Mouse (Mus musculus): ENCODE results near the gene Pigq. TPM values are rescaled to one million over a fixed set of nuclear protein-coding genes. Genes with fewer than 3 reads are reported as not detected.

Pigq gene
- total RNA-seq, 2 experiments from 2014 or later = 1,336 to 1,728 TPM

- ATAC-seq (replicated peaks; ENCODE audit: low FRiP score, poor library complexity, severe bottlenecking) = peak; percentile 80
Measured at GRCm38 (mm10) chr17:25942597-25943151, 2.1 kb downstream of the Pigq start.

GRCm38 (mm10) chr17:25941511-25942241, 3.1 kb downstream of the Pigq start:
- ATAC-seq (replicated peaks; ENCODE audit: low FRiP score, poor library complexity, severe bottlenecking) = no peak

GRCm38 (mm10) chr17:25934526-25934925, 10.2 kb downstream of the Pigq start:
- no peak for ATAC-seq (replicated peaks; ENCODE audit: low FRiP score, poor library complexity, severe bottlenecking)

DNA sequence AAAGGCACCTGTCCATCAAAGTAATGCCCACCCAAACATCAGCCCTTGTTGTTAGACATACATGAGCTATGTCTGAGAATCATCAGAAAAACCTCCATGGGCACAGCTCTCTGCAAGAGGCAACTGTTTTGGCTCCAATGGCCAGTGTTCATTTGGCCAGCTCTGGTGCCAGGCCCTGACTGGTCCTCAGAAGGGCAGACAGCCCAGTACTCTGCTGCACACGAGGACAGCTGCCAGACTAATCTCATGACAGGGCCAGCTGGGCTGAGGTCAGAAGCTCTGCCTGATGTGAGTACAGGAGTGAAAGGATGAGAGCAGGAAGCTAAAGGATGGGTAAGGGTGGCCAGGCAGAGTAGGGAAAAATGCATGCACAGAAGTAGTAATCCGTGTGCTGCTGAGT, 19.4 kb downstream of the Pigq start:
- ATAC-seq (replicated peaks; ENCODE audit: low FRiP score, poor library complexity, severe bottlenecking) = 0 out of 2 replicates have a peak, but pooled peaks have one; percentile 3

DNA sequence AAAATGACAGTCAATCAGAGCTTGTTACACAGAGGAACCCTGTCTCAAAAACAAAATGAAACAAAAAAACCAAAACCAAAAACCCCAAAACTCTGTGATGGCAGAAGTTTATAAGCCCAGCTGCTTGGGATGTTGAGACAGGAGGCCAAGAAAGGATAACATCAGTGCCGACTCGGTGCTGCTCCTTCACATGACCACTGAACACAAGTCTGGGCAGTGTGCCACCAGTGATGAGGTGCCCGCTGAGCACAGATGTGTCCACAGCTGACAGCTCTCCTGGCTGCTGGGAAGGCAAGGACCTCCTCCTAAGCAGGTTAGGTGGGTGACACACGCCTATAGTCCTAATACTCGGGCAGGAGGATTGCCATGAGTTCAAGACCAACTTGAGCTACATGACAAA, 22.6 kb downstream of the Pigq start:
- ATAC-seq (replicated peaks; ENCODE audit: low FRiP score, poor library complexity, severe bottlenecking) = no peak

- ATAC-seq (replicated peaks; ENCODE audit: low FRiP score, poor library complexity, severe bottlenecking) = peak; percentile 82
Measured at GRCm38 (mm10) chr17:25919786-25920642, 24.7 kb downstream of the Pigq start.

- ATAC-seq (replicated peaks; ENCODE audit: low FRiP score, poor library complexity, severe bottlenecking) = 0 out of 2 replicates have a peak, but pooled peaks have one; percentile 16
Measured at GRCm38 (mm10) chr17:25919144-25919785, 25.5 kb downstream of the Pigq start, which contains the start of gene Rab40c. Rab40c (minus strand) TSS chr17:25919727.

DNA sequence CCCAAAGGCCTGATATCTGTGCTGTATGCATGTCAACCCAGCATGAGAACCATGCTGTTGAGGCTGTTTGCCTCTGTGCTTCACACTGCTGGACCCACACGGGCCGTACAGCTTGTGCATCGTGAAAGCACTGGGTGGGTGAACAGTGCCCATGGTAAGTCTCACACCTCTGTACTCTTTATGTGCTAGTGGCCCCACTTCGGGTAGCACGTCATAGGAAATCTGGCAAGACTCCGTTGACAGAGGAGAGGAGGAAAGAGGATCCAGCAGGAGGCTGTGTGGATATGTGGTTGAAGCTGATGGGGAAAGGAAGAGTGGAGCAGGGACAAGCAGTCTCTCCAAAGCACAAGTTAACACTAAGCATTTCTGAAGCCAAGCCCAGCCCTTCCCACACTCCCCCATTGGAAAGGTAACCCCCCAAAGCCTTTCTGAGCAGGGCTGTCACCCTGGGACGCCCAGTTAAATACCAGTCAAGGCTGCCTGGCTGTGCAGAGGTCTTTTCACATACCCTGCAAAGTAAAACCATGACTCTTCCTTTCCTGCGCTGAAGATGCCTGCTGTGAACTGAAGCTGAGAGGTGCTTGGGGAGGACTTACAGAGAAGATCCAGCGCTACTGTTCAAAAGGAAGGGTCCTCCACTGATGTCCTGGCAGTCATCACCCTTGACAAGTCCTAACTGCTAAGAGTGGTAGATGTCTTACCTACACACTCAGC, 26.5 kb downstream of the Pigq start:
- no peak for ATAC-seq (replicated peaks; ENCODE audit: low FRiP score, poor library complexity, severe bottlenecking)

DNA sequence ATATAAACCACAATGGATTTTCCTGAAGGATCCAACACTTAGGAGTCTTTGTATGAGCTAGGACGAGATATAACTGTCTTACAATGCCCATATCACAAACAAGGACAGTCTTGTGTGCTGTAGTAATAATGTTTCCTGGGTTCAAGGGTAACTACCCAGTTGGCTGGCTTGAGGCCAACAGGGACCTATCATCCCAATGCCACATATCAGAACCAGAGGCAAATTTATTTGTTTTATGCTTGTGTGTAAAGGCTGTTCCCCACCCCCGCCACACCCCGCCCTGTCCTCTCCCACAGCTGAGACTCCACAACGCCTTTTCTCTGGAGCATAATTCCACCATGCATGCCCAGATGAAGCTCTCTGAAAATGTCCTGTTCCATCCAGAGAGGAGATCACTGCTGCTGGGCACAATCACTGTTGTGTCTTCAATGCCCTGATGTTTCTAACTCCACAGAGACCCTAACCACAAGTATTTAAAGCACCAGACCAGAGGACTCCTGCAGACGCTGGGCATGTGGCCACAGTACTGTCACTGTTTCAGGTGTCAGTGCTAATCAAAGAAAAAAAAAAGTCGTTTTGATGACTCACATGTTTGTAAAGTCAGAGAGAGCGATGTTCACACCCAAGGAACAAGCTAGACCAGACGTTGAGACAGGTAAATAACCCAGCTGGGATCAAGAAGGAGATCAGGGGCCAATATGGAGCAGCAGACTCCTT, 27.6 kb downstream of the Pigq start:
- ATAC-seq (replicated peaks; ENCODE audit: low FRiP score, poor library complexity, severe bottlenecking) = no peak

DNA sequence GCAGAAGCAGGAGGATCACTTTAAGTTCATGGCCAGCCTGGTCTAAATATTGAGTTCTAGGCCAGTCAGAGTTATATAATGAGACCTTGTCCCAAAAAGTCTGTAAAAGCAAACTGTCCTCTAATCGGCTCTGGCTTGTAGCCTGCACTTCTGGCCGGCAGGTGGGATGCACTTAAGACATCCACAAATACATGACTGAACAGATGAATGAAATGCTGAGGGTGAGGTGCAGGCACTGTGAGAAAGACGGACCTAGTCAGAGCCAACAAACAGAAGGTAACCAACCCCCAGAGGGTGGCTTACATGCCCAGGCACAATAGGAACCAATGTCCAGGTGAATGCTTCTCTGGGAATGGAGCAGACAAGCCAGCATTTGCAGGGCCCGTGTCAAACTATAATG, 30.4 kb downstream of the Pigq start:
- no peak for ATAC-seq (replicated peaks; ENCODE audit: low FRiP score, poor library complexity, severe bottlenecking)

GRCm38 (mm10) chr17:25913877-25914275, 30.9 kb downstream of the Pigq start:
- no peak for ATAC-seq (replicated peaks; ENCODE audit: low FRiP score, poor library complexity, severe bottlenecking)

DNA sequence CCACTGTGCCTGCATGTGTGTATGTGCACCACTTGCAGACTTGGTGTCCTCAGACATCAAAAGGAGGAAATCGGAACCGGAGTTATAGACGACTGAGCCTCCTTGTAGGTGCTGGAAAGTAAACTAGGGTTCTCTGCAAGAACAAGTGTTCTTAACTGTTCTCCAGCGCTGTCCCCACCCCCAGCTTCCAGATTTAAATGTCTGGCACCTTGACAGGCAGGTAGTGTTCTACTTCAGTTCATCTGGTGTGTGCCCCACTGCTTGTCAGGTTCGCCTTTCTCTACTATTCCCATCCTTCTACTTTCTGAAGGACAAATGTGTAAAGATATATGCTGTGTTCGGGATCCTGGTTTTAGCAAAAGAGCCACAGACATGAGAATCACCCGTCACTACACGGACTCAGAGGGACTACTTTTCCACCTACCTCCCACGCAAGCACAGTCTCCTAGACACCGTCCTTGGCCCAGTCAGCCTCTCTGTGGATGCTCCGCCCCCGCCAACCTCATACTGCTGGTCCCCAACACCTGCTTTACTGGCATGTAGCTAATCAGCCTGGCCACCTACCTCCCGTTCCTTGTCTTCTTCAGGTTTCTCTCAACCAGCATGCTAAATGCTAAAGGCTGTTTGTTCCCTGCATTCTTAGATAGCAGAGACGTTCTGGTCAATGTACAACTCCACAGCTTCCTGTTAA, 31.4 kb downstream of the Pigq start:
- no peak for ATAC-seq (replicated peaks; ENCODE audit: low FRiP score, poor library complexity, severe bottlenecking)

- peak; percentile 44; the same call in 1 of the 2 replicates for ATAC-seq (replicated peaks; ENCODE audit: low FRiP score, poor library complexity, severe bottlenecking)
Measured at GRCm38 (mm10) chr17:25911816-25912215, 32.9 kb downstream of the Pigq start.

DNA sequence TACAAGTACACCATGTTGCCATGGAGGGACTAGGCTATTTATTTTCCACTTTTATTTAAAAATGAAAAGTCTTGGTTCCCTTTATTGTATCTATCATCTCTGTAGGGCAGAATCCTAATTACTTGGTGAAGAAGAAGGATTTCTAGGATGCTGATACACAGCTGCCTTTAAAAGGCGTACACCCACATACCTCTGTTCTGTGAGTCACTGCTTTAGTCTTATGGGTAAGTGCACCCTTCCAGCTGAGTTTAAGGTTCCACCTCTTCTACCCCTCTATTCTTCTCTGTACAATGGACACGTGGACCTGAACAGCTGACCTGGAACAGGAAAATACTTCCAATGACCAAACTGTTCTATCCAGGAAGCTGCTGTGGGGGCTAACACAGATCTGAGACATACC, 37.1 kb downstream of the Pigq start:
- no peak for ATAC-seq (replicated peaks; ENCODE audit: low FRiP score, poor library complexity, severe bottlenecking)

GRCm38 (mm10) chr17:25903061-25903460, 41.7 kb downstream of the Pigq start:
- ATAC-seq (replicated peaks; ENCODE audit: low FRiP score, poor library complexity, severe bottlenecking) = no peak

DNA sequence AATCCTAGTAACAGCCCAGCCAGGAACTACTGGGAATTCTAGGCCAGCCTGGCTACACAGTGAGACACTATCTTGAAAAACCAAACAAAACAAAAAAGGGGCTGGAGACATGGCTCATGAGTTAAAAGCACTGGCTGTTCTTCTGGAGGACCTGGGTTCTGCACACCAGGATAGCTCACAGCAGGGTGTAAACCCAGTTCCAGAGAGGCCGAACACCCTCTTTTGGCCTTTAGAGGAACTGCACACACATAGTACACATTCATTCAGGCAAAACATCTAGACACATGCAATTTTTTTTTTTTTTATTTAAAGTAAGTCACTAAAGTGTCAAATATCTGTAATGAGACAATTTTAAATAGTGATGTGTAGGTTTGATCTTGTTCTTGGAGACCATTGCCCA, 44.5 kb downstream of the Pigq start:
- no peak for ATAC-seq (replicated peaks; ENCODE audit: low FRiP score, poor library complexity, severe bottlenecking)

DNA sequence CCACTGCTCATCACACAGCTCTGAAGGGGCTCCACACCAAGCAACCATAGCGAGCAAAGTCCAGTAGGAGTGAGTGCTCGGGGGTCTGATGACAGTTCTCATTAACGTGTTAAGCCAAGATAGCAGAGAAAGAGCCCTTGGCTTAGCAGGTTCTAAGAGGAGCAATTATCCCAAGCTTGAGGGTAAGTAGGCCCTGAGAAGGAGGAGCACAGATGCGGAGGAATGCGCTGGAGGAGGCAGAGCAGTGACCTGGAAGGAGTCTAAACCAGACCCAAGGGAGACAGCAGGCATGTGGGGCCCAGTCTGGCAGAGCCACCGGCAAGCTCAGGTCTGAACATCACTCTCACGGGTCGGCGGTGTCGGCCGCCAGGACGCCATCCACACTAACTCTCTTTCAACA, 48.8 kb downstream of the Pigq start:
- ATAC-seq (replicated peaks; ENCODE audit: low FRiP score, poor library complexity, severe bottlenecking) = no peak

DNA sequence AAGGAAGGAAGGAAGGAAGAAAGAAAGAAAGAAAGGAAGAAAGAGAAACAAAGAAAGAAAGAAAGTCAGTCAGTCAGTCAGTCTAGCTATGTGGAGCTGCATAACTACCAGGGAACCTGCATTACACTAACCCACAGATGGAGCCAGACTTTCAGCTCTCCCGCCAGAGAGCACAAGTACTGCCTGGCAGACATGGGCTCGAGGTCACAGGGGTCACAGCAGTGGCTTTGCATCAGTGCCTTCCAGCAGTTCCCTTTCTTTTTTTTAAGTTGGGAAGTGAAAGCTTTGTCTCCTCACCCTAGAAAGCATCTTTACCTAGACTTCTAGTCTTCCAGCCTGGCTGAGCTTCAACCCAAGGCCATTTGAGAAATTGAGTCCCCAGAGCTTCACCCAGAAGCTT, 49.3 kb downstream of the Pigq start:
- no peak for ATAC-seq (replicated peaks; ENCODE audit: low FRiP score, poor library complexity, severe bottlenecking)
